Mouse (Mus musculus): ENCODE data around the gene Mylk.
"Not testable (repeated sequence)": the region's sequence is repeated elsewhere in the genome, so short reads cannot be mapped to it uniquely, and the experiment has no call there.

- TF ChIP-seq CTCF (IDR thresholded peaks at IDR 0.05; ENCODE audit: extremely low read depth, insufficient read length, insufficient replicate concordance, low read depth, low read length); POLR2A (IDR thresholded peaks at IDR 0.05; ENCODE audit: low read depth, low read length): not testable (repeated sequence)
Measured at GRCm38 (mm10) chr16:34813161-34813560, 68.2 kb downstream of the Mylk start.

All from small intestine, adult 2 months (tissue).